Mouse (Mus musculus): ENCODE measurements around the gene Iffo1.

- no peak for TF ChIP-seq EP300 (IDR thresholded peaks at IDR 0.05)
- TF ChIP-seq CTCF (IDR thresholded peaks at IDR 0.05): no peak
Observed at GRCm38 (mm10) chr6:125109371-125109770, 35.7 kb upstream of the Iffo1 start.

All from lung, postnatal 0 days (tissue).